Mouse (Mus musculus) neural tube, embryonic 10.5 days (tissue): ENCODE data around the gene Zfp131.

Experiments used
- DNase-seq: peaks from one replicate; pipeline ENCODE4 v3.0.0-alpha.2; 2017; ENCODE audit warnings: low spot score; ENCODE audit errors: extremely low spot score

Gene Zfp131

DNA sequence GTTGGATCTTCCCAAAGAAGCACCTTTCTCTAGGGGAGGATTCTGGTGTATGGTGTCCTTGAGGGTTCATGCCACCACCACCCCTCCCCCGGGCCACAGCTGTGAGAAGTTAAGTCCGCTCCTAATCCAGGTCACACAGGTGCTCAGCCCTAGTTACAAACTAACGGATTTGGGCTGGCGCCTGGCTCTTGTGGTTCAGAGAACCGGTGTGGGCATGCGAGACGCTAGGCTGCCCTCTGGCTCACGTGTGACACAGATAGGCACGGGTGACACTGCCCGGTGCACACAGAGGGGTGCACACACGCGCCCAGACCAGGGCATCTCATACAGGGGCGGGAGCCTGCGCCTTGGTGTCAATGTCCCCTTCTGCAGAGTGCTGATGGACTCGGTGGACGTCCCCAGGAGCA lies 35.5 kb downstream of the Zfp131 start:
- no peak for DNase-seq

GRCm38 (mm10) chr13:119754635-119755020 lies 36.1 kb downstream of the Zfp131 start:
- no peak for DNase-seq

DNA sequence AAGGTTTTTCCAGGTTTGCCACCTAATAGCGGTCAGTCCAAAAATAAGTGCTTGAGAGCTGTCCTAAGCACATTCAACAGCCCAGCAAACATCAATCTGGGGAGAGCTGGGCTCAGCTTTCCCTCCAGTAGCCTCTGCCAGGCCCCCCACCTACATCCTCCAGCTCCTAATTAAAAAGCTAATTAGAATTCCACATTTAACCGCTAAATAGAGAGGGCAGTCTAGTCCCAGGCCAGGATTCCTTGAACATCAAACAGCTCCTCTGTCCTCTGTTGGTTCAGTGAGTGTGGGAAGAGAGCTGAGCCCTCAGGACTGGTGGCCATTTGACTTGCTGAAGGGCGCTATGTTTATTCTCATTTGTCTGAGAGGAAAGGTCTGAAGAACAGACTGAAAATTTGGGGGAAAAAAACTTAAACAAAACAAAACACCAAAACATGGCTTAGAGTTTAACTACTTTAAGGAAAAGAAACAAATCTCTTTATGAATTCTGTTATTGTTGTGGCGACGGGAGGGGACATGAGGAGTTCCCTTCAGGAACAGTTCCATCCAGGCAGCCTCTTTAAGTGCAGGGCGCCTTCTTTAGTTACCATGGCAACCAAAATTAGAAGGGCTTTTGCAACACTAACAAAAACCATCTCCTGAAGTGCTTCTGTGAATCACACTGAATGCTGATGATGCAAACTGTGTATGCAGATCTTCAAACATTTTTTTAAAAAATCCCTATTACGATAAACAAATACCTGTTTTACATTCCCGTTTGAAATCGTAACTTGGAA lies 36.6 kb downstream of the Zfp131 start:
- DNase-seq: no peak

- no peak for DNase-seq
These were observed 43.8 kb downstream of the Zfp131 start for GRCm38 (mm10) chr13:119746930-119747329.

DNA sequence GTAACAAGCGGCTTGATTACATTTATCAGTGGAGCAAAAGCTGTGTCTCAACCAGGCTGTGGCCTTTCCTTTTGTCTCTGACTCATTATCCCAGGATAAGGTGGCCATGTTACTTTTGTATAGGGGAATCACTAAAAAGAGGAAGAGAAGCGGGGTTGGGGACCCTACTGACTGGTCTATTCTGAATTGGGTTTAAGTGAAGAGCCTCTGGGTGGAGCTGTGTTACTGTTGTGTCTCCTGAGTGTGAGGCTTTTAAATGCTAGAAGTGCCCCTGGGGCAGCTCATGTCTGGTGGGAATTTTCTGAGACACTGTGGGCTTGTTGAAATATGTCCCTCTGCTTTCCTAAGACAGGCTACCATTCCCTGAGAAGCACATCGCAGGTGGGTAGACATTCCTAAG lies 47.2 kb downstream of the Zfp131 start:
- DNase-seq: no peak

- DNase-seq: no peak
These were observed 47.8 kb downstream of the Zfp131 start for GRCm38 (mm10) chr13:119742711-119743415.

GRCm38 (mm10) chr13:119741390-119742237 lies 49.1 kb downstream of the Zfp131 start:
- peak; percentile 34 for DNase-seq

- DNase-seq: no peak
These were observed 59.2 kb downstream of the Zfp131 start for GRCm38 (mm10) chr13:119731448-119731847.

DNA sequence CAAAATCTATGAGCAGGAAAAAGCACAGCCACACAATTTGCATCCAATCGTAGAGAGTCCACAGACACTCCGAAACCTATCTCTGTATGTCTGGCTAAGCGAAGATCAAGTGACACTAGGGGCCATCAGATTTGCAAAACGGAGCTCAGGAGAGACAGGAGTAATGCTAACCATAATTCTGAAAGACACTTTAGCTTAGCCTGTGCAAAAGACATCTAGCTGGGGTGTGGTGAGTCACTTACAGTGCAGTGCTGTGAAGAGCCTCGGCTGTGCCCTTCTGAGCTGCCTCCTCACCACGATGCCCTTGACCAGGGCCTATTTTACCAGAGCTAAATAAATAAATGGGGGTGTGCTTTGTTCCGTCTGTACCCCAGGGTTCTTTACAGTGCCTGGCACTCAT lies 61.3 kb downstream of the Zfp131 start:
- DNase-seq: no peak

GRCm38 (mm10) chr13:119727608-119728387 lies 62.9 kb downstream of the Zfp131 start:
- DNase-seq: no peak

- DNase-seq: no peak
These were observed 66.1 kb downstream of the Zfp131 start for GRCm38 (mm10) chr13:119724541-119724940.

DNA sequence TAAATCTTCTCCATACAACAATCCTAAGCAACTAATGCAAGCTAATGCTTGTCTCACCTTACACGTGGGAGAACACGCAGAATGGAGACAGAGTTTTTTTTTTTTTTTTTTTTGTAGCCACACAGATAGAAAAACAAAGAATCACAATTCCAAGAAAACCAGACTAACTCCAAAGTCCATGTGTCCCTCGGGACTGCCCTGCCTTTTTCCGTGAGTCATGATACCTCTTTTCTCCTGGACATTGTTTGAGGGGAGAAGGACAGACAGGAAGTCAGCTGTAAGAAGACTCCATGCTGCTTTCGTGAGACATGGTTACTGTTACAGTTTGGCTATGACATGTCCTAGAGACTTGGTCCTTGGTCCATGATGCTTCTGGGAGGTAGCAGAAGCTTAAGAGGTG lies 67.3 kb downstream of the Zfp131 start:
- no peak for DNase-seq

GRCm38 (mm10) chr13:119722447-119722846 lies 68.2 kb downstream of the Zfp131 start:
- no peak for DNase-seq

GRCm38 (mm10) chr13:119716105-119716504 lies 74.6 kb downstream of the Zfp131 start:
- DNase-seq: no peak
